Mouse (Mus musculus) forebrain, embryonic 12.5 days (tissue): Measurements from ENCODE around the gene Cpa4. TPM values are rescaled to one million over a fixed set of nuclear protein-coding genes. Genes with fewer than 3 reads are reported as not detected.

Experiments
- ATAC-seq: fragments of 200-750 bp; cut with Nextera tagmentation; 2 replicates; pipeline ENCODE4 v1.8.0; 2017; ENCODE audit warnings: moderate TSS enrichment; ENCODE audit not compliant: low FRiP score
- H3K27ac ChIP-seq: fragments of 300-500 bp; sonication (generic); 2 replicates; pipeline ENCODE4 v1.5.1; 2016; ENCODE audit warnings: mild to moderate bottlenecking
- H3K27me3 ChIP-seq: fragments of 300-500 bp; sonication (generic); 2 replicates; pipeline ENCODE4 v1.6.1; 2016; ENCODE audit warnings: mild to moderate bottlenecking
- H3K36me3 ChIP-seq: fragments of 300-500 bp; sonication (generic); replicated peaks from 2 replicates; pipeline ENCODE4 v1.6.1; 2016; ENCODE audit warnings: mild to moderate bottlenecking
- H3K4me1 ChIP-seq: fragments of 300-500 bp; sonication (generic); 2 replicates; pipeline ENCODE4 v1.6.1; 2016
- H3K4me2 ChIP-seq: fragments of 300-500 bp; sonication (generic); 2 replicates; pipeline ENCODE4 v1.6.1; 2016; ENCODE audit warnings: mild to moderate bottlenecking, moderate library complexity
- H3K4me3 ChIP-seq: fragments of 300-500 bp; sonication (generic); replicated peaks from 2 replicates; pipeline ENCODE4 v1.5.1; 2016; ENCODE audit warnings: mild to moderate bottlenecking
- H3K9ac ChIP-seq: fragments of 300-500 bp; sonication (generic); 2 replicates; pipeline ENCODE4 v1.6.1; 2016; ENCODE audit warnings: mild to moderate bottlenecking
- H3K9me3 ChIP-seq: fragments of 300-500 bp; sonication (generic); 2 replicates; pipeline ENCODE4 v1.6.1; 2016
- WGBS: fragments of 180-500 bp; shearing (Covaris S2); methylation state at CpG from one replicate; pipeline ENCODE4 v1.1.7; 2016; 5-methylcytosine and 5-hydroxymethylcytosine counted together
- polyA plus RNA-seq: library from polyadenylated mRNA; unstranded; fragments of >200 nt; fragmentation: Nextera tagmentation; extraction: Ambion mirVana; gene quantifications from 2 replicates; pipeline ENCODE4 v1.2.1, GENCODE M21; 2016

Gene Cpa4
- polyA plus RNA-seq, 1 experiment from 2014 or later = 4.7 TPM

GRCm38 (mm10) chr6:30620591-30620990 lies 52.4 kb downstream of the Cpa4 start:
- H3K9ac ChIP-seq = no peak overlapping the region
- no peak overlapping the region for H3K4me3 ChIP-seq
- H3K9me3 ChIP-seq = no peaks in the 10 kb centered on the region
- peak overlapping the region; percentile 36; the same call in 1 of the 2 replicates for H3K27ac ChIP-seq
- H3K4me2 ChIP-seq = no peak overlapping the region
- no peak for ATAC-seq
- H3K27me3 ChIP-seq = no peaks in the 10 kb centered on the region
- H3K4me1 ChIP-seq = peaks cover 48% of the 10 kb centered on the region
- WGBS = 93% methylated on average over 4 of the region's 4 CpGs
- no peaks in the 10 kb centered on the region for H3K36me3 ChIP-seq

GRCm38 (mm10) chr6:30620994-30621393 lies 52.8 kb downstream of the Cpa4 start:
- no peak overlapping the region for H3K4me3 ChIP-seq
- H3K9me3 ChIP-seq = no peaks in the 10 kb centered on the region
- peaks cover 44% of the 10 kb centered on the region for H3K4me1 ChIP-seq
- H3K27me3 ChIP-seq = no peaks in the 10 kb centered on the region
- 90% methylated on average over 6 of the region's 6 CpGs for WGBS
- H3K4me2 ChIP-seq = no peak overlapping the region
- ATAC-seq = no peak
- H3K27ac ChIP-seq = no peak overlapping the region
- H3K9ac ChIP-seq = no peak overlapping the region
- no peaks in the 10 kb centered on the region for H3K36me3 ChIP-seq

DNA sequence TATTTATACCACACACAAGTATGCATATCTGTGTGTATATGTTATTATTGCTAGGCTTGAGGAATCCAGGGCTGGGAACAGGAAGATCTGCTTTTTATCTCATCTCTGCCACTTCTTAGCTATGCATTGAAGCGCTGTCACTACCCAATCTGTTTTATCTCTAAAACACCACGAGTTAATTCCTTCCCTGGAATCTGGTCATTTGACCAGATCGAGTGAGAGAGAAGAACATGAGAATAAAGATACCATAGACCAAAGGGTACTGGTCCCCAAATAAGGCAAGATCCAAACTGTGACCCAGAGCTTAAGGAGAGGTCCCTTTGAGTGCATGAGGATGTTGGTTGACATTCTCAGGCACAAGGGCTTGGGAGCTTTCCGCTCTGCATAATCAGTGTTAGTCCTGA lies 53.8 kb downstream of the Cpa4 start:
- H3K4me2 ChIP-seq = no peak overlapping the region
- peaks cover 34% of the 10 kb centered on the region for H3K4me1 ChIP-seq
- H3K4me3 ChIP-seq = no peak overlapping the region
- no peaks in the 10 kb centered on the region for H3K27me3 ChIP-seq
- no peak for ATAC-seq
- no peak overlapping the region for H3K9ac ChIP-seq
- no peaks in the 10 kb centered on the region for H3K36me3 ChIP-seq
- H3K9me3 ChIP-seq = no peaks in the 10 kb centered on the region
- 88% methylated on average over 4 of the region's 4 CpGs for WGBS
- no peak overlapping the region for H3K27ac ChIP-seq

- Histone ChIP-seq H3K9ac (no peak overlapping the region), H3K9me3 (no peaks in the 10 kb centered on the region), H3K27me3 (no peaks in the 10 kb centered on the region), H3K4me2 (no peak overlapping the region), H3K27ac (no peak overlapping the region), H3K4me1 (peaks cover 14% of the 10 kb centered on the region), H3K4me3 (no peak overlapping the region), H3K36me3 (no peaks in the 10 kb centered on the region)
- no peak for ATAC-seq
- WGBS = 96% methylated on average over 9 of the region's 9 CpGs
These were observed 56.6 kb downstream of the Cpa4 start for GRCm38 (mm10) chr6:30624763-30625162.

DNA sequence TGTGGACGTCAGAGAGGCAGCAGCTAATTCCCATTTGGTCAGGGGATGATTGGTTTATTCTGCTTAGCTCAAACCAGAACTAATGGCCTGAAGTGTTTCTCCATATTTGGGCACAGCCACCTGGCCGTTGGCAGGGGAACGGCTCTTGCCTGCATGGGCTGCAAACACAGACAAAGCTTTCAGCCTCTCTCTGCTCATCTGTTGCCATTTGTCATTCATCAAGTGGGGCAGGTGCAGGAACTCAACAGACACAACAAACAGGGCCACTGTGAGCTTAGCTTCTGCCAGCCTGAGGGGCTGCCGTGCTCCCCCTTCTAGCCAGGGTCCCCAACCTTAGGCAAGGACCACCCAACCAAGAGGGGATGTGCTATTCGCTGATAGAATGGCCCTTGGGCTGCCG lies 60.0 kb downstream of the Cpa4 start:
- 68% methylated on average over 6 of the region's 6 CpGs for WGBS
- peaks cover 8% of the 10 kb centered on the region; the same call in 1 of the 2 replicates for H3K4me1 ChIP-seq
- no peak overlapping the region for H3K27ac ChIP-seq
- H3K9ac ChIP-seq = no peak overlapping the region
- H3K4me2 ChIP-seq = no peak overlapping the region
- ATAC-seq = no peak
- no peaks in the 10 kb centered on the region for H3K27me3 ChIP-seq
- H3K9me3 ChIP-seq = no peaks in the 10 kb centered on the region
- no peaks in the 10 kb centered on the region for H3K36me3 ChIP-seq
- no peak overlapping the region for H3K4me3 ChIP-seq

GRCm38 (mm10) chr6:30629989-30630388 lies 61.8 kb downstream of the Cpa4 start:
- Histone ChIP-seq H3K9me3 (no peaks in the 10 kb centered on the region), H3K36me3 (no peaks in the 10 kb centered on the region), H3K9ac (no peak overlapping the region), H3K4me3 (no peak overlapping the region), H3K27ac (no peak overlapping the region), H3K27me3 (no peaks in the 10 kb centered on the region), H3K4me2 (no peak overlapping the region), H3K4me1 (peaks cover 8% of the 10 kb centered on the region; the same call in 1 of the 2 replicates)
- ATAC-seq = no peak
- 97% methylated on average over 1 of the region's 1 CpGs for WGBS

DNA sequence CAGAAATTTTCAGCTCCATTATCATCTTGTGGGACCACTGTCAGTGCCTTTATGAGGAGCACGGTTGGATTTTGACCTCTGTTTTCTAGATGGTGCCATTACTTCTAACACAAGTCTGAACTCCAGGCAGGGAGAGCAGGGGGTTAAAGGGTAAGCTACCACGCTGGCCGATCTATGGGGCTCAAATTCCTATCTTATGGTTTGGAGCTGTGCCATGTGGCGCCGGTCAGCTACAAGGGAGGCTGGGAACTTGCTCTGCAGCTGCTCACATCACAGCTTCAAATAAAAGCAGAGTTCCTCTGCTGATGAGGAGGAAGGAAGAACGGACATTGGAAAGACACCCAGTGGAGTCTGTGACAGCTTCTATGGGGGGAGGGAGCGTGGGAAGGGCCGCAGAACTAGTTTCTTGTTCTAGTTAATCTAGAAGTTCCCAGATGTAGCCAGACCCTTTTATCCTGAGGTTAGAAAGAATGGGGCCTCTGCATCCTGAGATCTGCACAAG lies 67.2 kb downstream of the Cpa4 start:
- WGBS = 64% methylated on average over 8 of the region's 8 CpGs
- H3K4me2 ChIP-seq = no peak overlapping the region
- no peaks in the 10 kb centered on the region for H3K36me3 ChIP-seq
- no peak overlapping the region for H3K9ac ChIP-seq
- H3K9me3 ChIP-seq = no peaks in the 10 kb centered on the region
- no peaks in the 10 kb centered on the region for H3K27me3 ChIP-seq
- peaks cover 13% of the 10 kb centered on the region for H3K4me1 ChIP-seq
- no peak overlapping the region for H3K4me3 ChIP-seq
- no peak for ATAC-seq
- H3K27ac ChIP-seq = peak overlapping the region; percentile 6; the same call in 1 of the 2 replicates

DNA sequence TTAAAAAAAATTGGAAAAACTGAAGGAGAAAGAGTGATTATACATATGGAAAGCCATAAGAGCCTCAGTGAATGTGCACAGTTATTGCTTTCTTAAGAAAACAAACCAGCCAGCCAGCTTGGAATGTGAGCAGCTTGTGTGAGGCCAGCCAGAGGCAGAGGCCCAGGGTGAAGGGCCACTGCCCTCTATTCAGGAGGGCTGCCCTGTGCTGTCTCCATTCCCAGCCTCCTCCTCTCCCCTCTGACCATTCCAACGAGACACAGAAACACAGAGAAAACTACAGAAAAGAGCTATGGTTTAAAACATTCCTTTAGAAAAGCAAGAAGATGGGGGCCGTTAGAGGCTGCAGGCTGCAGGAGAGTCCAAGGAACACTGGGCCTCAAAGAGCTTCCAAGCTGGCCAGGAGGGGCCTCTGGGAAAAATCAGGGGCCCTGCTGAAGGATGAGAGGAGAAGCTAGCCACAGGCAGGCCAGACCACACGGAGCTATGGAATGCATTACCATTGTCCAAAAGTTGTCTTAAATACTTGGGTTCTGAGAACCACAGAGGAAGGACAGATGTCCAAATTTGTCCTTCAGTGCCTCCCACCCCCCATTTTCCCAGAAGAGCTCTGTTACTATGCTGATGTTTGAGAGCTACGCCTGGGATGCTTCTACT lies 68.1 kb downstream of the Cpa4 start:
- H3K4me1 ChIP-seq = peaks cover 13% of the 10 kb centered on the region
- H3K27ac ChIP-seq = peak overlapping the region; percentile 65
- H3K9ac ChIP-seq = no peak overlapping the region
- H3K36me3 ChIP-seq = no peaks in the 10 kb centered on the region
- no peak overlapping the region for H3K4me2 ChIP-seq
- ATAC-seq = no peak
- H3K9me3 ChIP-seq = no peaks in the 10 kb centered on the region
- H3K27me3 ChIP-seq = no peaks in the 10 kb centered on the region
- WGBS = 32% methylated on average over 4 of the region's 4 CpGs
- H3K4me3 ChIP-seq = no peak overlapping the region

DNA sequence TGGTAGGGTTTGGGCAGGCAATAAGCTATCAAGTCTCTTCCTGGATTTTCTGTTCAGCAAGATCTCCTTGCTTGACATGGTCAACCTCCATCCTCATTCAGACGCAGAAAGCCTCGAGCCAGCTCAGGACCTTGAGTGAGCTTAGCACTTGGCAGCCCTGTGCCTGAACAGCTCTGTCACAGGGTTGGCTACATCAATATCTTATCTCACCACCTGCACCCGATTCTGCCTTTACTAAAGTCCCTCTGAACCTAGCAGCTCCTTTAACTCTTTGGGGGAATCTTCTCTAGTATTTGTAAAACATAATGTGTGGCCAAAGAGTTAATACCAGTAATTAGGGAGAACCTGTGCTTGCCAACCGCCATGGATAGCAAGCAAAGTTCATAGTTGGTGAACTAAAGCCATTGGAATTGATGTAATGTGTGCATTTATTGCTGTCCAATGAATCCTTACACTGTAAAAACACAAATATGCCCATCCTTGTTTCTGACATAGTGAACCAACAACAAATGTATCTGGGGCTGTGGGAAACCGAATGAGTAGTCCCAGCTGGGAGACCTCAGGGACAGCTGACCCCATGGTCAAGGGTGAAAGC lies 70.6 kb downstream of the Cpa4 start, which contains the start of gene Cpa1:
Gene Cpa1 (plus strand): TSS at position 545 of the 595 bp plus-strand sequence.
- ATAC-seq = no peak
- Histone ChIP-seq H3K4me3 (no peak within 1 kb of the TSS), H3K9me3 (no peaks in the 10 kb centered on the region), H3K36me3 (no peaks in the 10 kb centered on the region), H3K4me2 (no peak within 1 kb of the TSS), H3K9ac (no peak within 1 kb of the TSS), H3K27me3 (no peaks in the 10 kb centered on the region; the same call in 1 of the 2 replicates), H3K27ac (no peak within 1 kb of the TSS), H3K4me1 (peaks cover 13% of the 10 kb centered on the region)
- 90% methylated on average over 5 of the region's 5 CpGs for WGBS

Other genes starting within 250 kb of the Cpa4 start
- gene Zc3hc1, start 177.3 kb upstream of the Cpa4 start, polyA plus RNA-seq = 65.2 and 66.5 TPM in 2 replicates
- 43.1 and 47.2 TPM in 2 replicates for gene Klhdc10, start 166.5 kb upstream of the Cpa4 start, polyA plus RNA-seq
- 48.1 and 49.4 TPM in 2 replicates for gene Tmem209, start 58.6 kb upstream of the Cpa4 start, polyA plus RNA-seq
- gene Ssmem1, start 58.5 kb upstream of the Cpa4 start, polyA plus RNA-seq = 0.29 and 0.42 TPM in 2 replicates
- gene Cpa2, start 26.8 kb upstream of the Cpa4 start, polyA plus RNA-seq = 4.6 and 7.0 TPM in 2 replicates
- gene Cpa5, start 42.6 kb downstream of the Cpa4 start, polyA plus RNA-seq = 0.21 and 0.24 TPM in 2 replicates
- gene Cpa1, start 70.8 kb downstream of the Cpa4 start, polyA plus RNA-seq = 0.24 TPM in 1 of 2 replicates, not detected in the other
- gene Cep41, start 125.4 kb downstream of the Cpa4 start, polyA plus RNA-seq = 23.3 and 25.1 TPM in 2 replicates
- gene Mest, start 155.2 kb downstream of the Cpa4 start, polyA plus RNA-seq = 802 and 947 TPM in 2 replicates